Mouse (Mus musculus) lung, adult 2 months (tissue): ENCODE measurements around the gene Zfp57.

ENCODE experiments used
- CTCF ChIP-seq: fragments of 200-500 bp; IDR thresholded peaks from 2 replicates; pipeline ENCODE4 v1.5.1; 2011; ENCODE audit warnings: mild to moderate bottlenecking, low read length, control low read depth; ENCODE audit not compliant: insufficient read depth
- POLR2A ChIP-seq: fragments of 200-500 bp; IDR thresholded peaks from 2 replicates; pipeline ENCODE4 v1.6.1; 2011; ENCODE audit warnings: low read depth, mild to moderate bottlenecking, control low read depth, low read length, borderline replicate concordance; ENCODE audit errors: extremely low read depth

GRCm38 (mm10) chr17:36998477-36998876 lies 2.5 kb upstream of the Zfp57 start:
- TF ChIP-seq POLR2A, result no peak
- no peak for TF ChIP-seq CTCF
